Comparison of ENCODE assay signal across 8 mouse cellular contexts in the genomic region with DNA sequence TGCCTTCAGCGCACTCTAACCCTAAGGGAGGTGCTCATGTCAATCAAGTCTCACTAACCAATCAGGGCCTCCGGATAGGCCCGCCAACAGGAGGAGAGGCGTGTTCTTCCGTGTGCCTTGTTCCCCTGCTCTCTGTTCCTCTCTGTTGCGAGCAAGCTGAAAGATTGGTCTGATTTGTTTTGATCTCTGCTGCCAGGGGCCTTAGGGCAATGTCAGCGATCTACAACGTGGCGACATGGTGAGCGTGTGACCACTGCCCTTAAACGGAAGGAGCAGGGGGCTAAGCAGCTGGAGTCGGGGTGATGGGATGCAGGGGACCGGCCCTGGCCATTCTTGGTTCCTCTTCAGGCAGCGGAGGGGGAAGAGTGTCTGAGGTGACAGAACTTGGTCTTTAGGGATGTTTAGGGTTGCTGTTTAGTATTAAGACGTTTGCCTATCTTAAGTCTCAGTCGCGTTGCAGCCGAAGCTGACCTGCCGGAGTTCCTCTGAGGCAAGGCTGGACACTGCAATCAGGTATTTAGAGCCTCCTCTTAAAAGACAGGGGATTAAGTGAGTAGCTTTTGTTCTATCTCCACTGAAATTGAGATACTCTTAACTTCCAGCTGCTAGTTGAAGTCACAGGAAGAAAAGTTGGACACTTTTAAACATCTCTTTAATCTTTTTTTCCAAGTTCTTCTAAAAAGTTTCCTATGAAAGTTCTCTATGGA.
DNase-seq lines count a peak whose midpoint lies in the region; ATAC-seq and TF ChIP-seq lines count a peak whose summit lies in the region.
"Not testable (repeated sequence)": the region's sequence is repeated elsewhere in the genome, so short reads cannot be mapped to it uniquely, and the experiment has no call there.

No protein-coding gene starts in this region.

- not testable (repeated sequence) for H3K4me1 ChIP-seq in bone marrow macrophage, adult 2 months (ENCODE audit: control insufficient read depth, insufficient read depth, low read length); heart, embryonic 11.5 days (ENCODE audit: control insufficient read depth, insufficient read depth, low read length); limb, embryonic 15.5 days; midbrain, embryonic 13.5 days (replicated peaks)

- peak; percentile 77 for ATAC-seq in erythroblast, adult 5-6 weeks (replicated peaks; ENCODE audit: low FRiP score, poor library complexity, severe bottlenecking)
- ATAC-seq in heart, embryonic 11.5 days (replicated peaks; ENCODE audit: insufficient number of reproducible peaks, low FRiP score, low TSS enrichment); limb, embryonic 15.5 days (ENCODE audit: insufficient number of reproducible peaks, low FRiP score, low TSS enrichment, low read depth): not testable (repeated sequence)
- 0 out of 2 replicates have a peak, but pooled peaks have one; percentile 48 for ATAC-seq in midbrain, embryonic 13.5 days

- not testable (repeated sequence) for TF ChIP-seq POLR2A in bone marrow macrophage, adult 2 months (IDR thresholded peaks at IDR 0.05; ENCODE audit: borderline replicate concordance, low read depth, low read length)

- H3K9me3 ChIP-seq in heart, embryonic 11.5 days (replicated peaks; ENCODE audit: control insufficient read depth, low read length); limb, embryonic 15.5 days; midbrain, embryonic 13.5 days: not testable (repeated sequence)

- not testable (repeated sequence) for TF ChIP-seq CTCF in bone marrow macrophage, adult 2 months (IDR thresholded peaks at IDR 0.05; ENCODE audit: low read depth, low read length)

- H3K4me2 ChIP-seq in heart, embryonic 11.5 days, result peak overlapping the region; percentile 58
- H3K4me2 ChIP-seq in limb, embryonic 15.5 days, result peak overlapping the region; percentile 51
- H3K4me2 ChIP-seq in midbrain, embryonic 13.5 days (replicated peaks), result peak overlapping the region; percentile 50

- H3K27me3 ChIP-seq in heart, embryonic 11.5 days (ENCODE audit: control insufficient read depth, insufficient read depth, low read length); limb, embryonic 15.5 days; midbrain, embryonic 13.5 days: not testable (repeated sequence)

- WGBS in heart, embryonic 11.5 days (ENCODE audit: insufficient replicate concordance), result 2% methylated on average over 19 of the region's 19 CpGs
- 1% methylated on average over 19 of the region's 19 CpGs for WGBS in limb, embryonic 15.5 days
- WGBS in midbrain, embryonic 13.5 days, result 1% methylated on average over 19 of the region's 19 CpGs

- 0 out of 2 replicates have a peak overlapping the region, but pooled peaks have one; percentile 40 for H3K27ac ChIP-seq in bone marrow macrophage, adult 2 months (ENCODE audit: insufficient read depth, low read depth, low read length)
- H3K27ac ChIP-seq in heart, embryonic 11.5 days (ENCODE audit: low read depth, low read length); limb, embryonic 15.5 days; midbrain, embryonic 13.5 days: not testable (repeated sequence)

- DNase-seq in kidney, adult 8-10 months, result peak; percentile 27 to 49
- DNase-seq in skeletal muscle tissue, adult 2 months (ENCODE audit: low read depth, low spot score), result peak; percentile 10
- peak; percentile 28 to 58 for DNase-seq in urinary bladder, postnatal 4 days (ENCODE audit: low spot score in 2 of 2)

- H3K4me3 ChIP-seq in bone marrow macrophage, adult 2 months (ENCODE audit: insufficient read depth, low read length), result peak overlapping the region; percentile 88
- peak overlapping the region; percentile 57 for H3K4me3 ChIP-seq in heart, embryonic 11.5 days (ENCODE audit: low read depth, low read length)
- peak overlapping the region; percentile 63 for H3K4me3 ChIP-seq in limb, embryonic 15.5 days
- H3K4me3 ChIP-seq in midbrain, embryonic 13.5 days (replicated peaks), result peak overlapping the region; percentile 53

- H3K36me3 ChIP-seq in heart, embryonic 11.5 days (ENCODE audit: control insufficient read depth, insufficient read depth, low read length); limb, embryonic 15.5 days; midbrain, embryonic 13.5 days: not testable (repeated sequence)

- H3K9ac ChIP-seq in heart, embryonic 11.5 days (ENCODE audit: low read depth, low read length), result peak overlapping the region; percentile 74
- H3K9ac ChIP-seq in limb, embryonic 15.5 days, result peak overlapping the region; percentile 51
- H3K9ac ChIP-seq in midbrain, embryonic 13.5 days (replicated peaks), result peak overlapping the region; percentile 55
